Mouse (Mus musculus): ENCODE data around the gene Pklr.

The Pklr gene

GRCm38 (mm10) chr3:89135958-89136357, at the start of gene Pklr:
Pklr (plus strand) TSS chr3:89136142.
- DNase-seq = no peak

- DNase-seq = peak; percentile 56 to 72
Observed at GRCm38 (mm10) chr3:89087338-89088110, 48.4 kb upstream of the Pklr start.

GRCm38 (mm10) chr3:89088974-89089373, 47.0 kb upstream of the Pklr start:
- peak in 1 of 2 experiments; percentile 22 for DNase-seq

- peak; percentile 81 to 84 for DNase-seq
Observed at GRCm38 (mm10) chr3:89089882-89090591, 45.9 kb upstream of the Pklr start.

- DNase-seq = peak; percentile 69 to 74
Observed at GRCm38 (mm10) chr3:89090694-89091655, 45.0 kb upstream of the Pklr start.

- DNase-seq = no peak
Observed at GRCm38 (mm10) chr3:89091811-89092508, 44.0 kb upstream of the Pklr start.

- no peak for DNase-seq
Observed at GRCm38 (mm10) chr3:89092509-89093090, 43.3 kb upstream of the Pklr start.

GRCm38 (mm10) chr3:89093175-89093574, 42.8 kb upstream of the Pklr start, which contains the start of gene Rusc1:
Rusc1 (minus strand) TSS chr3:89093311.
- peak; percentile 37 to 47 for DNase-seq

- DNase-seq = no peak
Observed at GRCm38 (mm10) chr3:89094021-89094420, 41.9 kb upstream of the Pklr start.

GRCm38 (mm10) chr3:89100811-89101210, 35.1 kb upstream of the Pklr start, which contains the start of gene Gm43738:
Gm43738 (minus strand) TSS chr3:89101099.
- DNase-seq = no peak

GRCm38 (mm10) chr3:89101459-89101811, 34.5 kb upstream of the Pklr start:
- no peak for DNase-seq

GRCm38 (mm10) chr3:89101812-89102494, 34.0 kb upstream of the Pklr start, which contains the start of gene Fdps:
Fdps (minus strand) TSS chr3:89101959.
- DNase-seq = peak; percentile 92 to 97

GRCm38 (mm10) chr3:89102495-89103290, 33.2 kb upstream of the Pklr start:
- DNase-seq = no peak

GRCm38 (mm10) chr3:89103291-89103595, 32.7 kb upstream of the Pklr start:
- no peak for DNase-seq

GRCm38 (mm10) chr3:89106881-89107280, 29.1 kb upstream of the Pklr start:
- DNase-seq = no peak

- no peak for DNase-seq
Observed at GRCm38 (mm10) chr3:89107545-89107944, 28.4 kb upstream of the Pklr start.

- no peak for DNase-seq
Observed at GRCm38 (mm10) chr3:89108146-89108545, 27.8 kb upstream of the Pklr start.

GRCm38 (mm10) chr3:89113058-89113457, 22.9 kb upstream of the Pklr start:
- no peak for DNase-seq

- no peak for DNase-seq
Observed at GRCm38 (mm10) chr3:89115522-89115921, 20.4 kb upstream of the Pklr start.

GRCm38 (mm10) chr3:89123313-89123712, 12.6 kb upstream of the Pklr start:
- DNase-seq = no peak

All from thymus, adult 18-20 months (tissue).